Mouse (Mus musculus): ENCODE measurements around the gene Mmp25. TPM values are rescaled to one million over a fixed set of nuclear protein-coding genes. Genes with fewer than 3 reads are reported as not detected.

The Mmp25 gene
- polyA plus RNA-seq, 1 experiment from 2014 or later = 0.75 TPM

Other genes with a start within 250 kb of the Mmp25 start
- not detected in 2 replicates for gene Vmn2r117, start 165.6 kb downstream of the Mmp25 start, polyA plus RNA-seq (2016; fragmentation: Nextera tagmentation; extraction: Ambion mirVana)
- 14.1 and 16.9 TPM in 2 replicates for gene Zfp213, start 81.0 kb downstream of the Mmp25 start, polyA plus RNA-seq (2016; fragmentation: Nextera tagmentation; extraction: Ambion mirVana)
- 9.1 and 10.7 TPM in 2 replicates for gene Zfp13, start 45.8 kb downstream of the Mmp25 start, polyA plus RNA-seq (2016; fragmentation: Nextera tagmentation; extraction: Ambion mirVana)
- gene Zscan10, start 44.4 kb downstream of the Mmp25 start, polyA plus RNA-seq (2016; fragmentation: Nextera tagmentation; extraction: Ambion mirVana) = not detected in 2 replicates
- gene Bicdl2, start 15.2 kb upstream of the Mmp25 start, polyA plus RNA-seq (2016; fragmentation: Nextera tagmentation; extraction: Ambion mirVana) = 0.36 TPM in 1 of 2 replicates, not detected in the other
- gene Hcfc1r1, start 28.3 kb upstream of the Mmp25 start, polyA plus RNA-seq (2016; fragmentation: Nextera tagmentation; extraction: Ambion mirVana) = 334 and 337 TPM in 2 replicates
- 35.8 and 39.1 TPM in 2 replicates for gene Thoc6, start 28.6 kb upstream of the Mmp25 start, polyA plus RNA-seq (2016; fragmentation: Nextera tagmentation; extraction: Ambion mirVana)
- 117 and 119 TPM in 2 replicates for gene Tnfrsf12a, start 32.2 kb upstream of the Mmp25 start, polyA plus RNA-seq (2016; fragmentation: Nextera tagmentation; extraction: Ambion mirVana)
- gene Cldn6, start 34.0 kb upstream of the Mmp25 start, polyA plus RNA-seq (2016; fragmentation: Nextera tagmentation; extraction: Ambion mirVana) = 2.2 and 3.1 TPM in 2 replicates
- gene Cldn9, start 38.7 kb upstream of the Mmp25 start, polyA plus RNA-seq (2016; fragmentation: Nextera tagmentation; extraction: Ambion mirVana) = not detected in 2 replicates
- gene 1520401A03Rik, start 77.5 kb upstream of the Mmp25 start, polyA plus RNA-seq (2016; fragmentation: Nextera tagmentation; extraction: Ambion mirVana) = 0.18 TPM in 1 of 2 replicates, not detected in the other
- 32.4 and 32.7 TPM in 2 replicates for gene Pkmyt1, start 81.1 kb upstream of the Mmp25 start, polyA plus RNA-seq (2016; fragmentation: Nextera tagmentation; extraction: Ambion mirVana)
- gene Paqr4, start 95.6 kb upstream of the Mmp25 start, polyA plus RNA-seq (2016; fragmentation: Nextera tagmentation; extraction: Ambion mirVana) = 10.3 and 11.2 TPM in 2 replicates
- gene Kremen2, start 100.6 kb upstream of the Mmp25 start, polyA plus RNA-seq (2016; fragmentation: Nextera tagmentation; extraction: Ambion mirVana) = 0.17 and 0.33 TPM in 2 replicates
- gene Flywch1, start 126.3 kb upstream of the Mmp25 start, polyA plus RNA-seq (2016; fragmentation: Nextera tagmentation; extraction: Ambion mirVana) = 64.1 and 67.5 TPM in 2 replicates
- gene Flywch2, start 140.8 kb upstream of the Mmp25 start, polyA plus RNA-seq (2016; fragmentation: Nextera tagmentation; extraction: Ambion mirVana) = 6.9 and 7.3 TPM in 2 replicates
- gene Srrm2, start 145.3 kb upstream of the Mmp25 start, polyA plus RNA-seq (2016; fragmentation: Nextera tagmentation; extraction: Ambion mirVana) = 399 TPM in 2 replicates
- 878 and 903 TPM in 2 replicates for gene Elob, start 183.9 kb upstream of the Mmp25 start, polyA plus RNA-seq (2016; fragmentation: Nextera tagmentation; extraction: Ambion mirVana)
- not detected in 2 replicates for gene Prss33, start 190.8 kb upstream of the Mmp25 start, polyA plus RNA-seq (2016; fragmentation: Nextera tagmentation; extraction: Ambion mirVana)
- not detected in 2 replicates for gene Prss32, start 198.6 kb upstream of the Mmp25 start, polyA plus RNA-seq (2016; fragmentation: Nextera tagmentation; extraction: Ambion mirVana)
- gene Prss41, start 198.9 kb upstream of the Mmp25 start, polyA plus RNA-seq (2016; fragmentation: Nextera tagmentation; extraction: Ambion mirVana) = 0.36 TPM in 1 of 2 replicates, not detected in the other
- gene Prss21, start 222.8 kb upstream of the Mmp25 start, polyA plus RNA-seq (2016; fragmentation: Nextera tagmentation; extraction: Ambion mirVana) = not detected in 2 replicates
- gene Dcpp1, start 235.6 kb upstream of the Mmp25 start, polyA plus RNA-seq (2016; fragmentation: Nextera tagmentation; extraction: Ambion mirVana) = not detected in 2 replicates
- gene Dcpp2, start 235.6 kb upstream of the Mmp25 start, polyA plus RNA-seq (2016; fragmentation: Nextera tagmentation; extraction: Ambion mirVana) = not detected in 2 replicates